Mouse (Mus musculus): ENCODE results near the gene Igf1r.

DNA sequence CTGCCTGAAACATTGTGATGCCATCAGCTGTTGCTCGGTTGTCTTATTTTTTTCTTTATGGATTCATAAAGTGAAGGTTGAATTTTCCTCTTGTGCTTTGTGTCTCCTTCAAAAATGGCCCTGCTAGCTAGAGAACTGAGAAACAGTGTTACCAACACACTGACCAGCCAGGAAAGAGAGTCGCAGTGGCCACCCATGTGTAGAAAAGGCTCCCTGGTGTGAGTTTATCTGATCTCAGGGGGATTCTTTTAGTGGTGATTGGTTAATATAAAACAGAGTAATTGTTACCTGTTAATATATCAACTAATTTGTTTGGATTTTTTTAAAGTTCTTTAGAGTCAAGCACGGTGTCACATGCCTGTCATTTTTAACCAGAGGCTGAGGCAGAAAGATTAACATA lies 33.2 kb upstream of the Igf1r start:
- TF ChIP-seq ZNF384 (IDR thresholded peaks at IDR 0.05; ENCODE audit: low read depth, low read length) = no peak
- TF ChIP-seq ZC3H11A (IDR thresholded peaks at IDR 0.05; ENCODE audit: borderline replicate concordance, low read depth, low read length) = no peak
- no peak for TF ChIP-seq CHD2 (IDR thresholded peaks at IDR 0.05; ENCODE audit: low read depth, low read length)
